Mouse (Mus musculus): ENCODE measurements around the gene Snx22. TPM values are rescaled to one million over a fixed set of nuclear protein-coding genes. Genes with fewer than 3 reads are reported as not detected.

Gene Snx22
- polyA plus RNA-seq, 1 experiment: 0.10 TPM

- no peaks in the 10 kb centered on the region for H3K27me3 ChIP-seq (ENCODE audit: control insufficient read depth, insufficient read depth, low read length)
- peaks cover 1% of the 10 kb centered on the region; the same call in 1 of the 2 replicates for H3K36me3 ChIP-seq (ENCODE audit: control insufficient read depth, insufficient read depth, low read length)
- TF ChIP-seq POLR2A (IDR thresholded peaks at IDR 0.05; ENCODE audit: control insufficient read depth, low read depth, low read length) (no peak), CTCF (IDR thresholded peaks at IDR 0.05; ENCODE audit: control insufficient read depth, insufficient read depth, insufficient replicate concordance, low read depth, low read length) (no peak)
Observed at GRCm38 (mm10) chr9:66087062-66087461, 17.5 kb upstream of the Snx22 start.

GRCm38 (mm10) chr9:66084171-66084570 is 14.7 kb upstream of the Snx22 start:
- Histone ChIP-seq H3K27me3 (ENCODE audit: control insufficient read depth, insufficient read depth, low read length) (no peaks in the 10 kb centered on the region), H3K4me1 (ENCODE audit: control insufficient read depth, insufficient read depth, low read length) (no peaks in the 10 kb centered on the region; the same call in 1 of the 2 replicates), H3K36me3 (ENCODE audit: control insufficient read depth, insufficient read depth, low read length) (no peaks in the 10 kb centered on the region; the same call in 1 of the 2 replicates), H3K27ac (ENCODE audit: control insufficient read depth, insufficient read depth, low read depth, low read length) (no peak overlapping the region), H3K4me3 (ENCODE audit: control insufficient read depth, low read depth, low read length) (0 out of 2 replicates have a peak overlapping the region, but pooled peaks have one; percentile 6)
- TF ChIP-seq POLR2A (IDR thresholded peaks at IDR 0.05; ENCODE audit: control insufficient read depth, low read depth, low read length): no peak
- TF ChIP-seq CTCF (IDR thresholded peaks at IDR 0.05; ENCODE audit: control insufficient read depth, insufficient read depth, insufficient replicate concordance, low read depth, low read length): no peak

More at GRCm38 (mm10) chr9:66087062-66087461, 17.5 kb upstream of the Snx22 start:
- Histone ChIP-seq H3K4me1 (ENCODE audit: control insufficient read depth, insufficient read depth, low read length) (no peaks in the 10 kb centered on the region; the same call in 1 of the 2 replicates), H3K4me3 (ENCODE audit: control insufficient read depth, low read depth, low read length) (no peak overlapping the region), H3K27ac (ENCODE audit: control insufficient read depth, insufficient read depth, low read depth, low read length) (no peak overlapping the region)

GRCm38 (mm10) chr9:66081999-66082398 is 12.5 kb upstream of the Snx22 start:
- TF ChIP-seq POLR2A (IDR thresholded peaks at IDR 0.05; ENCODE audit: control insufficient read depth, low read depth, low read length): no peak
- Histone ChIP-seq H3K4me1 (ENCODE audit: control insufficient read depth, insufficient read depth, low read length) (no peaks in the 10 kb centered on the region), H3K27me3 (ENCODE audit: control insufficient read depth, insufficient read depth, low read length) (no peaks in the 10 kb centered on the region), H3K36me3 (ENCODE audit: control insufficient read depth, insufficient read depth, low read length) (no peaks in the 10 kb centered on the region), H3K4me3 (ENCODE audit: control insufficient read depth, low read depth, low read length) (no peak overlapping the region), H3K27ac (ENCODE audit: control insufficient read depth, insufficient read depth, low read depth, low read length) (no peak overlapping the region)

- Histone ChIP-seq H3K36me3 (ENCODE audit: control insufficient read depth, insufficient read depth, low read length) (no peaks in the 10 kb centered on the region), H3K27me3 (ENCODE audit: control insufficient read depth, insufficient read depth, low read length) (no peaks in the 10 kb centered on the region), H3K4me1 (ENCODE audit: control insufficient read depth, insufficient read depth, low read length) (no peaks in the 10 kb centered on the region), H3K4me3 (ENCODE audit: control insufficient read depth, low read depth, low read length) (no peak overlapping the region), H3K27ac (ENCODE audit: control insufficient read depth, insufficient read depth, low read depth, low read length) (no peak overlapping the region)
- TF ChIP-seq POLR2A (IDR thresholded peaks at IDR 0.05; ENCODE audit: control insufficient read depth, low read depth, low read length): no peak
- TF ChIP-seq CTCF (IDR thresholded peaks at IDR 0.05; ENCODE audit: control insufficient read depth, insufficient read depth, insufficient replicate concordance, low read depth, low read length): no peak
Observed at GRCm38 (mm10) chr9:66080804-66081459, 11.4 kb upstream of the Snx22 start.

GRCm38 (mm10) chr9:66078493-66078892 is 9.0 kb upstream of the Snx22 start:
- Histone ChIP-seq H3K4me1 (ENCODE audit: control insufficient read depth, insufficient read depth, low read length) (no peaks in the 10 kb centered on the region), H3K36me3 (ENCODE audit: control insufficient read depth, insufficient read depth, low read length) (no peaks in the 10 kb centered on the region), H3K27ac (ENCODE audit: control insufficient read depth, insufficient read depth, low read depth, low read length) (no peak overlapping the region), H3K4me3 (ENCODE audit: control insufficient read depth, low read depth, low read length) (no peak overlapping the region), H3K27me3 (ENCODE audit: control insufficient read depth, insufficient read depth, low read length) (no peaks in the 10 kb centered on the region)
- TF ChIP-seq POLR2A (IDR thresholded peaks at IDR 0.05; ENCODE audit: control insufficient read depth, low read depth, low read length) (no peak), CTCF (IDR thresholded peaks at IDR 0.05; ENCODE audit: control insufficient read depth, insufficient read depth, insufficient replicate concordance, low read depth, low read length) (no peak)

- Histone ChIP-seq H3K27me3 (ENCODE audit: control insufficient read depth, insufficient read depth, low read length) (no peaks in the 10 kb centered on the region), H3K36me3 (ENCODE audit: control insufficient read depth, insufficient read depth, low read length) (no peaks in the 10 kb centered on the region), H3K4me3 (ENCODE audit: control insufficient read depth, low read depth, low read length) (no peak overlapping the region), H3K4me1 (ENCODE audit: control insufficient read depth, insufficient read depth, low read length) (no peaks in the 10 kb centered on the region), H3K27ac (ENCODE audit: control insufficient read depth, insufficient read depth, low read depth, low read length) (no peak overlapping the region)
- no peak for TF ChIP-seq POLR2A (IDR thresholded peaks at IDR 0.05; ENCODE audit: control insufficient read depth, low read depth, low read length)
- TF ChIP-seq CTCF (IDR thresholded peaks at IDR 0.05; ENCODE audit: control insufficient read depth, insufficient read depth, insufficient replicate concordance, low read depth, low read length): no peak
Observed at GRCm38 (mm10) chr9:66078072-66078471, 8.6 kb upstream of the Snx22 start.

GRCm38 (mm10) chr9:66072754-66073153 is 3.2 kb upstream of the Snx22 start:
- Histone ChIP-seq H3K4me3 (ENCODE audit: control insufficient read depth, low read depth, low read length) (no peak overlapping the region), H3K4me1 (ENCODE audit: control insufficient read depth, insufficient read depth, low read length) (peaks cover 12% of the 10 kb centered on the region), H3K36me3 (ENCODE audit: control insufficient read depth, insufficient read depth, low read length) (no peaks in the 10 kb centered on the region), H3K27me3 (ENCODE audit: control insufficient read depth, insufficient read depth, low read length) (no peaks in the 10 kb centered on the region), H3K27ac (ENCODE audit: control insufficient read depth, insufficient read depth, low read depth, low read length) (no peak overlapping the region)
- TF ChIP-seq POLR2A (IDR thresholded peaks at IDR 0.05; ENCODE audit: control insufficient read depth, low read depth, low read length) (no peak), CTCF (IDR thresholded peaks at IDR 0.05; ENCODE audit: control insufficient read depth, insufficient read depth, insufficient replicate concordance, low read depth, low read length) (no peak)
